Mouse (Mus musculus) lung, adult 18-20 months (tissue): ENCODE data around the gene Creb3l1.

Experiments used
- DNase-seq, 2 experiments: peaks; one replicate each; pipeline ENCODE4 v3.0.0; 2022; ENCODE audit warnings: mixed read lengths in 2 of 2

Gene Creb3l1

GRCm38 (mm10) chr2:92024274-92024672 is at the start of gene Creb3l1:
Gene Creb3l1, minus strand, starts transcription at chr2:92024502.
- peak; percentile 83 to 85 for DNase-seq

DNA sequence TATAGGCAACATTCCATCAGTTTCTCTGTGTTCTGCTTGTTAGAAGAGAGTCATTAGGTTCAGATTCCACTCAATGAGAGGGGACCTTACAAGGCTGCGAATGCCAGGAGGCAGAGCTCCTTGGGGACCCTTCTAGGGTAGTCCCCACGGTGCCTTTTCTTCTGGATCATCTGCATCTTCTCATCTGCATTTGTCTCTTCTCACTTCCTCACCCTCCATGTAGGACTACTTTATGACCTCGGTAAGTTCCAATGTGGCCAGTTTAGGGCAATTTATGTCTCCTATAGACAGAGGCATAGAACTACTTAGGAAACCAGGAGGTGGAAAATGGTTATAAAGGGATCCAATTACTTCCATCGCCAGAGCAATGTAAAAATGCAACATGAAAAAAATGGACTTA is 46.8 kb upstream of the Creb3l1 start:
- DNase-seq: no peak

GRCm38 (mm10) chr2:92069630-92070029 is 45.3 kb upstream of the Creb3l1 start:
- DNase-seq: no peak

- no peak for DNase-seq
These were observed 43.3 kb upstream of the Creb3l1 start for GRCm38 (mm10) chr2:92067600-92067999.

DNA sequence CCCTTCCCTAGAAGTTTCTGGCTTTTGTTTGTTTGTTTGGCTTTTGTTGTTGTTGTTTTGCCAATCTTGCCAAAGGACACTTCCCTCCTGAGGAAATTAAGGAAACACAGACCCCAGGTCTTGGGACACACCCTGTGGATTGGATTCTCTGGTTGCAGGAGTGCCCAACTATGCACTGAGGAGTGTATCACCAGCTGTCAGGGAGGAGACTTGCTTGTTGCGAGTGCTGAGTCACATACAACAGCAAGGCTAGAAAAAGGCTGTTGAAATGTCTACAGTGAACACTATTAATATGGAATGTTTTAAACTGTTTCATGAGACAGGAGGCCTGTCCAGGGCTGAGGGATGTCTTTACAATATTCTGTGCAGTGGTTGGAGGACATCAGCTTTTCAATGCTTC is 42.6 kb upstream of the Creb3l1 start:
- no peak for DNase-seq

DNA sequence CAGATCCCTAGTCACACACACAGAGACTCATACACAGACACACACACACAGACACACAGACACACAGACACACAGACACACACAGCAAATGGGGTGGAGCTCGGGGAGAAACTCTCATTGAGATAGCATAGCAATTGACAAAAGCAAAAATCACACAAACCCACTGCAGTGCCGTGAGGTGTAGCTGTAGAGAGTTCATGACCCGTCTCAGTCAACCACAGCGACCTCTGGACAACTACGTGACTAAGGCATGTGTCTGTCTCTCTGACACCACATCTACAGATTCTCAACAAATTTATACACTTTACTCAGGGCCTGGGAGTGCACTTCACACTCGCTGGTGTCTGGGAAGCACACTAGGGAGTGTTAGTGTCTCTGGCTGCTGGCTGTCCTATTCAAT is 41.6 kb upstream of the Creb3l1 start:
- DNase-seq: no peak

- no peak for DNase-seq
These were observed 41.1 kb upstream of the Creb3l1 start for GRCm38 (mm10) chr2:92065269-92065888.

- no peak for DNase-seq
These were observed 38.8 kb upstream of the Creb3l1 start for GRCm38 (mm10) chr2:92063106-92063505.

- no peak for DNase-seq
These were observed 37.0 kb upstream of the Creb3l1 start for GRCm38 (mm10) chr2:92061337-92061736.

- DNase-seq: no peak
These were observed 36.0 kb upstream of the Creb3l1 start for GRCm38 (mm10) chr2:92060291-92060690.

DNA sequence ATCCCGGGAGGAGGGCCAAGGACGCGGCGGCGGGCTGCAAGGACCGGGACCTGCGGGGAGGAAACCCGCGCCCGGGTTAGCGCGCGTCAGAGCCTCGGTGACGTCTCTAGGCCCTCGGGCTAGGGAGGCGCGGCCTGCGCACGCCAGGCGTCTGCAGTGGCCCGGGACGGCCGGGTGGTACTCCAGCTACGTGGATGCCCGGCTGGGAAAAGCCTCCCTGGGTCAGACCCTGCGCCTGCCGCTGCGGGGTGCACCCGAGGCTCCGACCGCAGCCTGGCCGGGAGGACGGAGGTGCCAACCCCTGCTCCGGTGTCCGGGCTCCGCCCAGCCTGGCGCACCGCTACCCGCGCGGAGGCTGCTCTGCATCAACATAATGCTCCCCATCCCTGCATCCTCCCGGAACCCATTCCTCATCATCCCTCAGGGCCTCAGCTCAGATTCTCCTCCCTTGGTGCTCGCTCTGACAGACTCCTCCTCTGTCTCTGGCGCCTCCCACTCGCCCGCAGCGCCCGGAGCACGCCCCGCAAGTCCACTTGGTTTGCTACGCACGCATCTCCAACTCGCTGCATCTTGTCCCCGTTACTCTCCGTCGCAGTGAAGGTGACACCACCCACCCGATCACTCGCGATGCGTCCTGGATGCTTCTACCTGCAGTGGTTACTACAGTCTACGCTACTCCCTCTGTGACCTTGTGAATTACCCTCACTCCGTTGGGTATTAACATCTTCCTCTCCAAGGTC is 35.3 kb upstream of the Creb3l1 start:
- DNase-seq: peak; percentile 49 to 56

GRCm38 (mm10) chr2:92058936-92059335 is 34.6 kb upstream of the Creb3l1 start:
- DNase-seq: no peak

GRCm38 (mm10) chr2:92058469-92058868 is 34.2 kb upstream of the Creb3l1 start:
- peak; percentile 88 to 91 for DNase-seq

- no peak for DNase-seq
These were observed 32.5 kb upstream of the Creb3l1 start for GRCm38 (mm10) chr2:92056760-92057159.

GRCm38 (mm10) chr2:92055831-92056236 is 31.5 kb upstream of the Creb3l1 start:
- DNase-seq: peak; percentile 46 to 59

- peak; percentile 90 to 93 for DNase-seq
These were observed 31.0 kb upstream of the Creb3l1 start for GRCm38 (mm10) chr2:92055101-92055813.

- no peak for DNase-seq
These were observed 28.5 kb upstream of the Creb3l1 start for GRCm38 (mm10) chr2:92052754-92053153.

- no peak for DNase-seq
These were observed 27.9 kb upstream of the Creb3l1 start for GRCm38 (mm10) chr2:92052188-92052587.

DNA sequence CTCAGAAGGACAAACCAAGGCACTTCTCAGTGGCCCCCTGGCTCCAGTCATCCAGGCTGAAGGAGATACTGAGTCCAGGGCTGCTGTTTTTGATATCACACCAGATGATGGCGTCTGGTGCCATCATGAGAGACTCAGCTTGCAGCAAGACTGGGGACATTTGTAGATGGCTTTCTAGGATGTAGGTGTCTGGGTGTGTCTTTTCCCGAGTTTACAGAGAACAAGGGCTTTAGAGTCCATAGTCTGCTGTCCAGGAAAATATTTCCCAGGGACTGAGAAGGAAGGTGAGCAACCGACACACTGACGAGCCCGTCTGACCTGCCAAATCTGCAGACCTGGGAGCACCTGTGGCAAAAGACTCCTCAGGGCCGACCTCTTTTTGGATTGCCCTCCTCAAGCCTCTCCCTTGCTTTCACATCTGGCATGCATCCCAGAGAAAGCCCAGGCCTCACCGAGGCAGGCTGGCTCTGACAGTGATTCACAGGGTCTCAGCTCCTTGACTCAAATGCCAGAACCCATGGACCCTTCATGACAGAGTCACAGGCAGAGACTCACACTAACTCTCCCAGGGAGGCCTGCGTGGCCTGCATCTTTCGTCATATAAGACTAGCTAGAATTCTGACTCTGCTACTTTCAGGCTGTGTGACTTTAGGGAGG is 23.9 kb upstream of the Creb3l1 start:
- DNase-seq: no peak

DNA sequence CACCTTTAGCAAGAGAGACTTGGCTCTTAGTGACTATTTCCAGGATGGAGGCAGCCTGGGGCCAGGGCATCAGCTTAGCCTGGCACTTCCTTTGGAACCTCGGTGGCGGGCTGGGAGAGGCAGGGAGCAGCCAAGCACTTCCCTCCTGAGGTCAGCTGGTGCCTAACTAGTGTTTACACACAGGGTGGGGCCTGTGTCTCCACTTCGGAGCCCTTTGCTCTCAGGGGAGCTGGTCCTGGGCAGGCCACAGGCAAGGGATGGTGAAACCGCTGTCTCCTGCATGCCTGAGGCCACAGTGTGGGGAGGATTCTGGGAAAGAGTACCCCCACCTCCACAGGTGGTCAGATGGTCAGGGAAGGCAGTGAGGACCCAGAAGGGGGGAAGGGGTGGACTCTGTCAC is 23.3 kb upstream of the Creb3l1 start:
- DNase-seq: peak; percentile 38 to 62

- no peak for DNase-seq
These were observed 19.0 kb upstream of the Creb3l1 start for GRCm38 (mm10) chr2:92043285-92043684.

- DNase-seq: no peak
These were observed 17.2 kb upstream of the Creb3l1 start for GRCm38 (mm10) chr2:92041538-92041937.

DNA sequence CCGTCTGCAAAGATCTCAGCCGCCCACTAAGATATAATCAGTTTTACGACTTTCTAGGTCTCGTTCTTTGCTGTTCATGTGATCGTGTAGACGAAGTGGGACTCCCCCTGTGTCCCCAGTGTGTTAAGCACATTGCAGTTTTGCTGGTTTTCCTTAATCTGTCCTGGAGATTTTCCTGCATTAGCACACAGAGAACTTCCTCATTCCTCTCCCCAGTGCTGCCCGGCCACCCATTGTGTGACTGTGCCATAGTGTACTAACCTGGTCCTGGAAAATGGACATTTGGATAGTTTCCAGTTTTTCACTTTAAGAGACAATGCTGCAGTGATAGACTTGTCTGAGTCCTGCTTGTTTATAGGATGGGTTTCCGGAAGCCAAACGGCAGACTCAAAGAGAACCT is 10.0 kb upstream of the Creb3l1 start:
- DNase-seq: peak in 1 of 2 experiments; percentile 33
